Mouse (Mus musculus) frontal cortex, postnatal 36 days (tissue): ENCODE measurements at regions not wholly inside any gene's neighbourhood (a gene's known extent, or its start where the extent isn't known, plus 50 kb on each side); places are given as distances from the start of the nearest gene placed in this dataset.
A peak's percentile ranks its signal among the peaks of the same experiment; 100 is the strongest.

Experiments
- DNase-seq, 2 experiments: peaks; one replicate each; pipeline ENCODE4 v3.0.0; 2022; ENCODE audit warnings: low spot score in 2 of 2

- DNase-seq: no peak
Observed at GRCm38 (mm10) chr13:43967516-43967915, 182.9 kb downstream of the Cd83 start.

GRCm38 (mm10) chr13:43972906-43973305 is 188.3 kb downstream of the Cd83 start:
- no peak for DNase-seq

GRCm38 (mm10) chr13:43975281-43975680 is 190.7 kb downstream of the Cd83 start:
- no peak for DNase-seq

- DNase-seq: no peak
Observed at GRCm38 (mm10) chr13:43975801-43976200, 191.2 kb downstream of the Cd83 start.

GRCm38 (mm10) chr13:43976676-43977075 is 192.1 kb downstream of the Cd83 start:
- DNase-seq: no peak

- DNase-seq: no peak
Observed at GRCm38 (mm10) chr13:43987338-43987737, 202.8 kb downstream of the Cd83 start.

GRCm38 (mm10) chr13:43988421-43988820 is 203.8 kb downstream of the Cd83 start:
- DNase-seq: no peak

- peak; percentile 51 to 73 for DNase-seq
Observed at GRCm38 (mm10) chr13:43990281-43991101, 205.9 kb downstream of the Cd83 start.

GRCm38 (mm10) chr13:43991774-43992173 is 207.2 kb downstream of the Cd83 start:
- peak; percentile 5 to 14 for DNase-seq

GRCm38 (mm10) chr13:43992968-43993367 is 208.4 kb downstream of the Cd83 start:
- no peak for DNase-seq

GRCm38 (mm10) chr13:43994361-43994760 is 209.8 kb downstream of the Cd83 start:
- no peak for DNase-seq

- DNase-seq: no peak
Observed at GRCm38 (mm10) chr13:43995623-43996022, 211.0 kb downstream of the Cd83 start.

GRCm38 (mm10) chr13:44001861-44002545 is 217.4 kb downstream of the Cd83 start:
- DNase-seq: no peak

- no peak for DNase-seq
Observed at GRCm38 (mm10) chr13:44012868-44013267, 228.3 kb downstream of the Cd83 start.

- no peak for DNase-seq
Observed at GRCm38 (mm10) chr13:44018489-44019303, 234.1 kb downstream of the Cd83 start.

- no peak for DNase-seq
Observed at GRCm38 (mm10) chr13:44019304-44019583, 234.7 kb downstream of the Cd83 start.

- no peak for DNase-seq
Observed at GRCm38 (mm10) chr13:44020851-44021250, 236.3 kb downstream of the Cd83 start.

GRCm38 (mm10) chr13:44022106-44022505 is 237.5 kb downstream of the Cd83 start:
- DNase-seq: no peak

- DNase-seq: peak in 1 of 2 experiments; percentile 4
Observed at GRCm38 (mm10) chr13:44024612-44025011, 240.0 kb downstream of the Cd83 start.

GRCm38 (mm10) chr13:44026321-44027255 is 242.0 kb downstream of the Cd83 start:
- no peak for DNase-seq

- no peak for DNase-seq
Observed at GRCm38 (mm10) chr13:44028081-44028480, 243.5 kb downstream of the Cd83 start.
